ENCODE assay signal across 8 mouse cellular contexts in genomic region chr14:21052781-21053130, GRCm38 (mm10). TPM values are rescaled to one million over a fixed set of nuclear protein-coding genes. Genes with fewer than 3 reads are reported as not detected.
DNase-seq lines count a peak whose midpoint lies in the region; ATAC-seq and TF ChIP-seq lines count a peak whose summit lies in the region.

No protein-coding gene starts in this region.

- WGBS in hindbrain, embryonic 16.5 days: under 1% methylated on average over 25 of the region's 25 CpGs
- 0% methylated on average over 25 of the region's 25 CpGs for WGBS in limb, embryonic 14.5 days
- WGBS in midbrain, embryonic 14.5 days: under 1% methylated on average over 25 of the region's 25 CpGs

- peak; percentile 62 for DNase-seq in right cerebral cortex, adult 18-20 months
- no peak for DNase-seq in right cerebral cortex, postnatal 25 days
- peak; percentile 85 to 86 for DNase-seq in cerebellum, postnatal 14 days
- DNase-seq in gastrocnemius, adult 8-10 months (ENCODE audit: low spot score in 2 of 2): peak; percentile 60 to 74
- DNase-seq in limb, embryonic 14.5 days (ENCODE audit: low spot score): peak; percentile 72
- peak; percentile 83 for DNase-seq in midbrain, embryonic 14.5 days
- DNase-seq in urinary bladder, postnatal 14 days (ENCODE audit: low spot score): peak; percentile 63

- no peaks in the 10 kb centered on the region for H3K36me3 ChIP-seq in hindbrain, embryonic 16.5 days (ENCODE audit: control insufficient read depth, insufficient read depth, low read length)
- 0 out of 2 replicates have a peak, but pooled peaks cover 4% of the 10 kb centered on the region for H3K36me3 ChIP-seq in limb, embryonic 14.5 days (ENCODE audit: control insufficient read depth, insufficient read depth, low read length)
- no peaks in the 10 kb centered on the region for H3K36me3 ChIP-seq in midbrain, embryonic 14.5 days (ENCODE audit: control insufficient read depth, insufficient read depth, low read length)

- ATAC-seq in hindbrain, embryonic 16.5 days: peak; percentile 79
- peak; percentile 73 for ATAC-seq in limb, embryonic 14.5 days (ENCODE audit: low FRiP score, low read depth)
- ATAC-seq in midbrain, embryonic 14.5 days (ENCODE audit: low FRiP score, low TSS enrichment): peak; percentile 82

- peak overlapping the region; percentile 68 for H3K9ac ChIP-seq in hindbrain, embryonic 16.5 days (ENCODE audit: low read depth, low read length)
- peak overlapping the region; percentile 77 for H3K9ac ChIP-seq in limb, embryonic 14.5 days (ENCODE audit: low read depth, low read length, severe bottlenecking)
- peak overlapping the region; percentile 85 for H3K9ac ChIP-seq in midbrain, embryonic 14.5 days (replicated peaks; ENCODE audit: low read length)

- H3K9me3 ChIP-seq in hindbrain, embryonic 16.5 days (ENCODE audit: control insufficient read depth, low read length): no peaks in the 10 kb centered on the region
- H3K9me3 ChIP-seq in limb, embryonic 14.5 days (ENCODE audit: control insufficient read depth, low read length): no peaks in the 10 kb centered on the region
- no peaks in the 10 kb centered on the region for H3K9me3 ChIP-seq in midbrain, embryonic 14.5 days (ENCODE audit: control insufficient read depth, low read length)

- H3K4me1 ChIP-seq in hindbrain, embryonic 16.5 days (ENCODE audit: control insufficient read depth, insufficient read depth, low read depth, low read length): peaks cover 9% of the 10 kb centered on the region
- H3K4me1 ChIP-seq in limb, embryonic 14.5 days (ENCODE audit: control insufficient read depth, insufficient read depth, low read length): 0 out of 2 replicates have a peak, but pooled peaks cover 3% of the 10 kb centered on the region
- H3K4me1 ChIP-seq in midbrain, embryonic 14.5 days (ENCODE audit: control insufficient read depth, insufficient read depth, low read length): peaks cover 13% of the 10 kb centered on the region

- peak overlapping the region; percentile 55 for H3K27ac ChIP-seq in hindbrain, embryonic 16.5 days (ENCODE audit: low read depth, low read length)
- H3K27ac ChIP-seq in limb, embryonic 14.5 days (replicated peaks; ENCODE audit: low read depth, low read length): peak overlapping the region; percentile 94
- peak overlapping the region; percentile 94 for H3K27ac ChIP-seq in midbrain, embryonic 14.5 days (replicated peaks; ENCODE audit: low read depth, low read length)

- TF ChIP-seq POLR2A in limb, embryonic 14.5 days (IDR thresholded peaks at IDR 0.05; ENCODE audit: borderline replicate concordance, extremely low read depth, insufficient read depth, insufficient read length): no peak

- H3K27me3 ChIP-seq in hindbrain, embryonic 16.5 days (replicated peaks; ENCODE audit: control insufficient read depth, insufficient read depth, low read length): no peaks in the 10 kb centered on the region
- H3K27me3 ChIP-seq in limb, embryonic 14.5 days (ENCODE audit: control insufficient read depth, insufficient read depth, low read length): no peaks in the 10 kb centered on the region
- H3K27me3 ChIP-seq in midbrain, embryonic 14.5 days (ENCODE audit: control insufficient read depth, insufficient read depth, low read length): no peaks in the 10 kb centered on the region

- H3K4me2 ChIP-seq in hindbrain, embryonic 16.5 days (ENCODE audit: low read length): peak overlapping the region; percentile 91
- peak overlapping the region; percentile 83 for H3K4me2 ChIP-seq in limb, embryonic 14.5 days (replicated peaks; ENCODE audit: low read depth, low read length, severe bottlenecking)
- peak overlapping the region; percentile 89 for H3K4me2 ChIP-seq in midbrain, embryonic 14.5 days (ENCODE audit: low read length)

- H3K4me3 ChIP-seq in hindbrain, embryonic 16.5 days (ENCODE audit: low read length): peak overlapping the region; percentile 74
- peak overlapping the region; percentile 91 for H3K4me3 ChIP-seq in limb, embryonic 14.5 days (replicated peaks; ENCODE audit: low read length)
- H3K4me3 ChIP-seq in midbrain, embryonic 14.5 days (replicated peaks; ENCODE audit: low read depth, low read length): peak overlapping the region; percentile 88

RNA-seq across cellular contexts. Expression of gene Adk, which starts 0.4 kb away (rescaled TPM):
- total RNA-seq in gastrocnemius, adult 8-10 months (2022): 100 to 1,000 TPM in 2 of 4 experiments, 10 to 100 TPM in 2; 88.2 to 104 (median 99.2) TPM
- 41.4 and 45.9 TPM in 2 replicates for polyA plus RNA-seq in hindbrain, embryonic 16.5 days (2015; fragmentation: Nextera tagmentation; extraction: Ambion mirVana)
- 49.8 and 55.6 TPM in 2 replicates for polyA plus RNA-seq in limb, embryonic 14.5 days (2012; rRNA removed)
- polyA plus RNA-seq in limb, embryonic 14.5 days (2014; fragmentation: Nextera tagmentation; extraction: Ambion mirVana): 140 and 142 TPM in 2 replicates
- polyA plus RNA-seq in midbrain, embryonic 14.5 days (2014; fragmentation: Nextera tagmentation; extraction: Ambion mirVana): 34.1 and 37.9 TPM in 2 replicates

RNA-seq across cellular contexts. Expression of gene Ap3m1, which starts 0.4 kb away (rescaled TPM):
- 10 to 100 TPM; 27.9 to 33.0 (median 30.6) TPM for total RNA-seq in gastrocnemius, adult 8-10 months (2022)
- 76.1 and 76.4 TPM in 2 replicates for polyA plus RNA-seq in hindbrain, embryonic 16.5 days (2015; fragmentation: Nextera tagmentation; extraction: Ambion mirVana)
- 73.9 and 76.4 TPM in 2 replicates for polyA plus RNA-seq in limb, embryonic 14.5 days (2012; rRNA removed)
- polyA plus RNA-seq in limb, embryonic 14.5 days (2014; fragmentation: Nextera tagmentation; extraction: Ambion mirVana): 77.7 and 86.6 TPM in 2 replicates
- 88.6 and 112 TPM in 2 replicates for polyA plus RNA-seq in midbrain, embryonic 14.5 days (2014; fragmentation: Nextera tagmentation; extraction: Ambion mirVana)
